ENCODE assay signal across 24 mouse cellular contexts in the genomic region with DNA sequence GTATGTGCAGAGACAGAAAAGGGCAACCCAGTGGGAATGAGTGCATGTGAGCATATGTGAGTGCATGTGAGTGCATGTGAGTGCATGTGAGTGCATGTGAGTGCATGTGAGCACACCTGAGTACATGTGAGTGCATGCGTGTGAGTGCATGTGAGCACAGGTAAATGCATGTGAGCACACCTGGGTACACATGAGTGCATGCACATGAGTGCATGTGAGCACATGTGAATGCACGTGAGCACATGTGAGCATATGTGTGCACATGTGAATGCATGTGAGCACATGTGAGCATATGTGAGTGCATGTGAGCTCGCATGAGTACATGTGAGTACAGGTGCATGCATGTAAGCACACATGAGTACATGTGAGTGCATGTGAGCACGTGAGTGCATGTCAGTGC.
"Had no signal": no experiment of that assay in that cellular context is flagged by ENCODE, and none has a peak within 500 bp of the region (broad histone marks: within the 10 kb centered on the region; RNA-seq: fewer than 3 reads in every experiment).

No protein-coding gene starts in this region.

- H3K36me3 ChIP-seq: heart, embryonic 13.5 days; heart, embryonic 15.5 days; hindbrain, embryonic 13.5 days; hindbrain, embryonic 15.5 days; kidney, embryonic 15.5 days; limb, embryonic 13.5 days; limb, embryonic 15.5 days; liver, embryonic 12.5 days had no signal

- ATAC-seq: hindbrain, postnatal 0 days; intestine, embryonic 16.5 days; liver, embryonic 12.5 days had no signal

- DNase-seq: gastrocnemius, adult 2 months; gastrocnemius, postnatal 10 days; gastrocnemius, postnatal 36 days; heart, adult 18-20 months; heart, postnatal 14 days; heart, postnatal 36 days; kidney, adult 11 months; kidney, adult 2 months; kidney, adult 9 months; kidney, postnatal 14 days; kidney, postnatal 36 days; layer of hippocampus, adult 9-11 months; layer of hippocampus, postnatal 36 days; left cerebral cortex, postnatal 4 days had no signal

- H3K27me3 ChIP-seq: heart, embryonic 13.5 days; heart, embryonic 15.5 days; hindbrain, embryonic 13.5 days; hindbrain, embryonic 15.5 days; kidney, embryonic 15.5 days; limb, embryonic 13.5 days; limb, embryonic 15.5 days; liver, embryonic 12.5 days had no signal

- H3K4me3 ChIP-seq: gastrocnemius, adult 2 months; heart, embryonic 13.5 days; heart, embryonic 15.5 days; hindbrain, embryonic 13.5 days; hindbrain, embryonic 15.5 days; kidney, embryonic 15.5 days; limb, embryonic 13.5 days; limb, embryonic 15.5 days; liver, embryonic 12.5 days had no signal

- H3K9me3 ChIP-seq: heart, embryonic 13.5 days; heart, embryonic 15.5 days; hindbrain, embryonic 13.5 days; hindbrain, embryonic 15.5 days; kidney, embryonic 15.5 days; limb, embryonic 13.5 days; limb, embryonic 15.5 days; liver, embryonic 12.5 days had no signal

- H3K4me1 ChIP-seq: heart, embryonic 13.5 days; heart, embryonic 15.5 days; hindbrain, embryonic 13.5 days; hindbrain, embryonic 15.5 days; kidney, embryonic 15.5 days; limb, embryonic 15.5 days; liver, embryonic 12.5 days had no signal
